Mouse (Mus musculus): ENCODE measurements around the gene Gabra4. TPM values are rescaled to one million over a fixed set of nuclear protein-coding genes. Genes with fewer than 3 reads are reported as not detected.
A peak's percentile ranks its signal among the peaks of the same experiment; 100 is the strongest.
"Not testable (repeated sequence)": the region's sequence is repeated elsewhere in the genome, so short reads cannot be mapped to it uniquely, and the experiment has no call there.

Gabra4 gene
- polyA plus RNA-seq, 1 experiment from 2014 or later = 12.5 TPM

DNA sequence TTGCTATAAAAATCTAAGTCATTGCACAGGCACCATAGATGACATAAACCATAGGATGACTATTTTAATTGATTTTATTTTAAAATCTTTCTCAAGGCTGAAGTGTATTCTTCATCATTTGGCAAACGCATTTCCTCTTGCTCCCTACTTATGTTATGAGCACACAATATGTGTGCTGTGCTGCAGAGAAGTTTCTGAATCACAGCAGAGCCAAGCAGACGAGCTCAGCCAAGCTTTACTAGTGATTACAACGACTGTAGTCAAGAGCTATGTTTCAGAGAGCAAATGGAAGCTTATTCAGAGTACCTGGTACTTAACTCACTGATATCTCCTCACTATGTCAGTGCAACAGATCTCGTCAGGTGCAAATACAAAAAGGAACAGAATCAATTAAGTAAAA, 41.4 kb downstream of the Gabra4 start:
- no peak overlapping the region for H3K9ac ChIP-seq
- H3K4me1 ChIP-seq = no peaks in the 10 kb centered on the region
- no peaks in the 10 kb centered on the region for H3K27me3 ChIP-seq
- H3K9me3 ChIP-seq = no peaks in the 10 kb centered on the region
- no peaks in the 10 kb centered on the region for H3K36me3 ChIP-seq
- ATAC-seq (ENCODE audit: insufficient number of reproducible peaks, insufficient read depth, low FRiP score, low TSS enrichment, low read depth) = no peak
- no peak overlapping the region for H3K4me2 ChIP-seq
- no peak overlapping the region for H3K4me3 ChIP-seq
- H3K27ac ChIP-seq = no peak overlapping the region
- 71% methylated on average over 4 of the region's 4 CpGs for WGBS

DNA sequence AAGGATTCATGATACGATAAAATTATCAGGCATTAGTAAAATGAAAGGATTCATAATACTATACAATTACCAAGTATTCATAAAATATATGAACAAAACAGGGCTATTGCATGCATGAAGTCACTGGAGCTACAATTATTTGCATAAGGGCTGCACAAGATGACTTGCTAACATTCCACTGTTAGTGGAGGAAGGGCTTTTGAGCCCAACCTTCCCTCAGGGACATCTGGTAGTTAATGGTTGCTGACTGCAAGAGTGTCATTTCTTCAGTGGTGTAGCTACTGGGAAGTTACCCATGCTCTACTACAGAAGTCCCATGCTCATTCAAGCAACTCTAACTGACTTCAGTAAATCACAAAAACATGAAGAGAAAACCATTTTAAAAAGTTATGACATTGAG, 43.8 kb downstream of the Gabra4 start:
- 92% methylated on average over 1 of the region's 1 CpGs for WGBS
- no peak for ATAC-seq (ENCODE audit: insufficient number of reproducible peaks, insufficient read depth, low FRiP score, low TSS enrichment, low read depth)

DNA sequence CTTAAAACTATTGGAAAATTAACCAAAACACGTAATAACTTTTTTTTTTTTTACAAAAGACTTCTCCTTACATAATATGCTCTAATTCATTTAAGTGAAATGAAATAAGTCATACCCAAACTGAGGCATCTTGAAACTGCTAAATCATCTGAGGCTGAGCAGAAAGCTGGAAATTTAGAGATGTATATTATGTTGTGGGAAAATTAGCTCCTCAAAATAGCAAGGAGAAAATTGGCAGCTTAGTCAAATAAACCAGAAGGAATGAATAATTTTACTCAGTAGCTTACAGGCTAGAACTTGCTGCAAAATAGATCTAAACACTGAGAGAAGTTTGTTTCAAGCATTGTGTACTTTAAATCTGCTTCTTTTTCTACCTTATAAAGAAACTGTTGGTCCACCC, 49.4 kb downstream of the Gabra4 start:
- no peak for ATAC-seq (ENCODE audit: insufficient number of reproducible peaks, insufficient read depth, low FRiP score, low TSS enrichment, low read depth)
- 77% methylated on average over 1 of the region's 1 CpGs for WGBS
- no peaks in the 10 kb centered on the region for H3K27me3 ChIP-seq

More for the DNA sequence above, 43.8 kb downstream of the Gabra4 start:
- Histone ChIP-seq H3K4me3 (no peak overlapping the region), H3K4me1 (no peaks in the 10 kb centered on the region), H3K4me2 (no peak overlapping the region), H3K27ac (no peak overlapping the region), H3K9me3 (no peaks in the 10 kb centered on the region), H3K9ac (no peak overlapping the region), H3K27me3 (no peaks in the 10 kb centered on the region), H3K36me3 (no peaks in the 10 kb centered on the region)

DNA sequence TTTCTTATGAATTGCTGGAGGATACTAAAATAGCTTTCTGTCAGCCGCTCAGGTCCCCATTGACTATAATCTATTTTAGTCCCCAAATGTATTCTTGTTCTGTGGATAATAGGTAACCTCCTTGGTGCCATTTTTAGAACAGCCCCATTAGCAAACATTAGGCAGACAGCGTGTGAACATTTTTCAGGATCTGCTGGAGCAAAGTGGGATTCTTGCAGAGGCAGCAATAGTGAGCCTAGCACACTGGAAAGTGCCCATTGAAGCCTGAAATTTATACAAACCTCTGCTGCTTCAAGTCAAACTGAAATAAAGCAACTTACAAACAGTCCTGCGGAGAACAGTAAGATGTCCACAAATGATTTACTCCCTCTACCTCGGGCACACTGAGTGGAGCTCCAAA, 51.2 kb downstream of the Gabra4 start:
- Histone ChIP-seq H3K4me3 (no peak overlapping the region), H3K36me3 (no peaks in the 10 kb centered on the region), H3K4me2 (no peak overlapping the region), H3K27ac (no peak overlapping the region), H3K4me1 (peaks cover 17% of the 10 kb centered on the region), H3K9me3 (no peaks in the 10 kb centered on the region), H3K27me3 (no peaks in the 10 kb centered on the region), H3K9ac (no peak overlapping the region)
- ATAC-seq (ENCODE audit: insufficient number of reproducible peaks, insufficient read depth, low FRiP score, low TSS enrichment, low read depth) = no peak
- WGBS = 78% methylated on average over 4 of the region's 4 CpGs

More for the DNA sequence above, 49.4 kb downstream of the Gabra4 start:
- Histone ChIP-seq H3K4me1 (peaks cover 14% of the 10 kb centered on the region), H3K4me2 (no peak overlapping the region), H3K36me3 (no peaks in the 10 kb centered on the region), H3K4me3 (no peak overlapping the region), H3K9ac (no peak overlapping the region), H3K9me3 (no peaks in the 10 kb centered on the region), H3K27ac (no peak overlapping the region)

DNA sequence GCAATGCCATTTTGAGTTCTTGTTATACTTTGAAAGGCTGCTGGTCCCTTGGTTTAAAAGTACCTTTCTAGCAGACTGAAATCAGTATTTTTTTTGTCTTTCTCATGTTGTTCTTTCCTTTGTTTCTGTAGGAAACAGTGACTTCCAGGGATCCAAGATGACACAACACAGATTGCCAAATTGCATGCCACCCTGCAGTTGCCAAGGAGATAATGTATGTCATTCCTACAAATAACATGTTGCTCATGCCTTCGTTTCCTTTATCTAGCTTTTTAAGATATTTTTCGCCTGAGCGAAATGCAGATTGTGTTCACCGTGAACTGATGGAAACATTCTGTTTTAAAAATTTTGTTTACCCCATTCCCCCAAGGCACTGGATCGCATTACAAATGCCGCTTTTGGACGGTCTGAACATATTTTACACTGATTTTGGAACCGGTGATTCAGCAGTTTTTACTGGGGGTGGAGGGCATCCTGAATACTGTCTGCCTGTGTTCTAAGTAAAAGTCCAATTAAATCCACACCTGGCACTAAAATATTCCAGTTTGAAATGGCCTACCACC, 53.9 kb downstream of the Gabra4 start:
- no peak overlapping the region for H3K4me3 ChIP-seq
- ATAC-seq (ENCODE audit: insufficient number of reproducible peaks, insufficient read depth, low FRiP score, low TSS enrichment, low read depth) = 0 out of 2 replicates have a peak, but pooled peaks have one; percentile 37
- peaks cover 17% of the 10 kb centered on the region for H3K4me1 ChIP-seq
- H3K4me2 ChIP-seq = peak overlapping the region; percentile 12; the same call in 1 of the 2 replicates
- H3K36me3 ChIP-seq = no peaks in the 10 kb centered on the region
- no peaks in the 10 kb centered on the region for H3K27me3 ChIP-seq
- H3K9me3 ChIP-seq = no peaks in the 10 kb centered on the region
- WGBS = 22% methylated on average over 8 of the region's 8 CpGs
- H3K27ac ChIP-seq = peak overlapping the region; percentile 17; the same call in 1 of the 2 replicates
- no peak overlapping the region for H3K9ac ChIP-seq

DNA sequence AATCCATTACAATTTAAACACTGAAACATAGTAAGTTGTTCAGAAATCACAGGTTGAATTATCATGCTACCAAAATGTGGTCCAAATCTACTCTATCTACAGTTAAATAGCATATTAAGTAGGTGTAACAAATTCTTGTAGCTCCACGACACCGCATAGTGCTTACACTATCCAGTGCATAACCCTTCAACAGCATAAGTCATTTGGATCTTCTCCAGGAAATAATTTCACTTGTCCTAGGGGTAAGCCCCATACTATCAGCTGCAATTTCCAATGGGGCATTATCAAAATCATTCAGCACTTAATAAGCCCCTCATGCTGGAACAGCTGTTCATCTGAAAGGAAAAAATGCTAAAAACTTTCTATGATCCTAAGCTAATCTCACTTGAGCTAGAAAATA, 62.8 kb downstream of the Gabra4 start:
- Histone ChIP-seq H3K36me3 (no peaks in the 10 kb centered on the region), H3K27ac (no peak overlapping the region), H3K4me2 (no peak overlapping the region), H3K4me1 (no peaks in the 10 kb centered on the region), H3K9ac (no peak overlapping the region), H3K9me3 (no peaks in the 10 kb centered on the region), H3K27me3 (no peaks in the 10 kb centered on the region), H3K4me3 (no peak overlapping the region)
- ATAC-seq (ENCODE audit: insufficient number of reproducible peaks, insufficient read depth, low FRiP score, low TSS enrichment, low read depth) = no peak
- 85% methylated on average over 2 of the region's 2 CpGs for WGBS

DNA sequence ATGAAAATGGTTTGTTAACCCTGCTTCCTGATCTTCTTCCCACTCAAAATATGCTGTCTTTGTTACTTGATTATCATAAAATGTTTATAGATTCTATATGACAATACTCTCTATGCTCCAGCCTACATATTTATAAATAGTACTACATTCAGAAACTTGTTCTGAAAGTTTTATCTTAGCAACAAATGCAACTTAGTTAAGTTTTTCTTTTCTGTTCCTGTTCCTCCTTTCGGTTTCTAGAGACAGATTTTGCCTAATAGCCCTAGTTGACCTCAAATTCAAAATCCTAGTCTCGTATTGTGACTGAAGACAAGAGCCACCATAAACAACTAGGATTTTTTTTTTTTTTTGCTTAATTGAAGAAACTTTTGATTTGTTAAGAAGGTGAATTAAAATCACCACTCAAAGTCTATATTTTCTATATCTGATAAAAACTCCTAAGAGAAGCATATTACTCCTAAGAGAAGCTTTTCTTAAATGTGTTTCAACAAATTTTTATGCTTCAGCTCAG, 64.3 kb downstream of the Gabra4 start:
- H3K27ac ChIP-seq = no peak overlapping the region
- H3K9ac ChIP-seq = no peak overlapping the region
- no peak overlapping the region for H3K4me2 ChIP-seq
- 81% methylated on average over 2 of the region's 2 CpGs for WGBS
- no peaks in the 10 kb centered on the region for H3K27me3 ChIP-seq
- H3K36me3 ChIP-seq = no peaks in the 10 kb centered on the region
- H3K4me3 ChIP-seq = no peak overlapping the region
- H3K4me1 ChIP-seq = no peaks in the 10 kb centered on the region
- ATAC-seq (ENCODE audit: insufficient number of reproducible peaks, insufficient read depth, low FRiP score, low TSS enrichment, low read depth) = no peak
- no peaks in the 10 kb centered on the region for H3K9me3 ChIP-seq

DNA sequence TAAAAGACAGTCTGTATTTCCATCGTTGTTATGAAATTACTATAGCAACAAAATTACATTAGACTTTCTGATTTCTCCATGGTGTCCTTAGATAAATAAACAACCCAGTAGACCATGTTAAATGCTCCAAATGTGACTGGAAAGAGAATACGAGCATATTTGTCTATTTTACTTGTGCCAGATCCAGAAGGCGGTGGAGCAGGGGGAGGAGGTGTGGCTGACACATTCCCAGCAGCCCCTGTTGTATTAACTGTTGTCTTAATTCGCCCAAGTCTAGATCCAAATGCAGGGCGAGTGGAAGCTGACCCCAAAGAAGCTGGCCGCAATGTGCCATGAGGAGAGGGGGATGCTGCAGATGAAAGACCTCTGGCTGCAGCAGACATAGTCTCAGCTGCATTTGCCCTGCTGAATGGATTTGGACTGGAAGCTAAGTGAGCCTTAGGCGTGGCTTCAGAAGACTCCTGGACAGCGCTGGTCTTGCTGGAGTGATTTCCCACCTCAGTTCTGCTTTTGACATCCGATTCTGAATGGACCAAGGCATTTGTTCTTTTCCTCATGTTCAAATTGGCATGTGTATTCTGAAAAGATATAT, 86.4 kb downstream of the Gabra4 start:
- no peaks in the 10 kb centered on the region for H3K4me1 ChIP-seq

DNA sequence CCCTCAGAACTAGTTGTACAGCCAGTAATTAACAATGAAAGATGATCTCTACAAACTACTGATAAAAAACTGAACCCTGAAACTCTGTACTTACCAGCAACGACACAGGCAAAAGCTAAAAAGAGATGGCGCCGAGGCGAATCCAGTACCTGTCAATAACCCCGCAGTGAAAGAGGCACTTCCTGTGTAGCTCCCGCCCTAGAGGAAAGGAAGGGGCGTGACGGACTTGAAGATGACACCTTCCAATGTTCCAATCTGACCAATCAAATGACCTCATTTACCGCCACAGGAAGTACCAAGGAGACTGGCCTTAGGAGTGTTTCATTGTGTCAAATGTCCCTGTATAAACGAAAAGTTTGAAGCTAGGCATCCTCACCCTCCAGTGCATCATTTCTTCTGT, 110.0 kb downstream of the Gabra4 start, which contains the start of gene Cox7b2:
Cox7b2 (minus strand) TSS at position 127 of the 400 bp plus-strand sequence.
- Histone ChIP-seq H3K4me1 (no peaks in the 10 kb centered on the region), H3K27me3 (no peaks in the 10 kb centered on the region), H3K9me3 (no peaks in the 10 kb centered on the region), H3K4me2 (no peak within 1 kb of the TSS), H3K4me3 (no peak within 1 kb of the TSS), H3K27ac (no peak within 1 kb of the TSS), H3K36me3 (no peaks in the 10 kb centered on the region), H3K9ac (no peak within 1 kb of the TSS)
- WGBS = 91% methylated on average over 10 of the region's 10 CpGs
- ATAC-seq (ENCODE audit: insufficient number of reproducible peaks, insufficient read depth, low FRiP score, low TSS enrichment, low read depth) = no peak

More for the DNA sequence above, 86.4 kb downstream of the Gabra4 start:
- Histone ChIP-seq H3K36me3 (no peaks in the 10 kb centered on the region), H3K9me3 (no peaks in the 10 kb centered on the region), H3K4me3 (no peak overlapping the region), H3K4me2 (no peak overlapping the region), H3K27me3 (no peaks in the 10 kb centered on the region), H3K27ac (no peak overlapping the region), H3K9ac (no peak overlapping the region)
- WGBS = 80% methylated on average over 9 of the region's 9 CpGs
- ATAC-seq (ENCODE audit: insufficient number of reproducible peaks, insufficient read depth, low FRiP score, low TSS enrichment, low read depth) = no peak

DNA sequence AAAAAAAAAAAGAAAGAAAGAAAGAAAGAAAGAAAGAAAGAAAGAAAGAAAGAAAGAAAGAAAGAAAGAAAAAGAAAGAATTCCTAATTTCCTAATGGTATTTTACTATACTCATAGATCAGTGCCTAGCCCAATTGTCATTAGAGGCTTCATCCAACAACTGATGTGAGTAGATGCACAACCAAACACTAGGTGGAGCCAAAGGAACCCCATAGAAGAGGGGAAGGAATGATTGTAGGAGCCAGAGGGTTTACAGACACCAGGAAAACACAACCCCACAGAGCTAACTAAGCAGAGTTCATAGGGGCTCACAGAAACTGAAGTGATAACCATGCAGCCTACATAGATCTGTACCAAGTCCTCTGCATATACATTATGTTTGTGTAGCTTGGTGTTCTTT, 112.6 kb downstream of the Gabra4 start:
- Histone ChIP-seq H3K9me3 (no peaks in the 10 kb centered on the region), H3K27me3 (no peaks in the 10 kb centered on the region), H3K4me1 (no peaks in the 10 kb centered on the region), H3K27ac (no peak overlapping the region), H3K4me3 (no peak overlapping the region), H3K4me2 (no peak overlapping the region), H3K9ac (no peak overlapping the region), H3K36me3 (no peaks in the 10 kb centered on the region)
- no peak for ATAC-seq (ENCODE audit: insufficient number of reproducible peaks, insufficient read depth, low FRiP score, low TSS enrichment, low read depth)

DNA sequence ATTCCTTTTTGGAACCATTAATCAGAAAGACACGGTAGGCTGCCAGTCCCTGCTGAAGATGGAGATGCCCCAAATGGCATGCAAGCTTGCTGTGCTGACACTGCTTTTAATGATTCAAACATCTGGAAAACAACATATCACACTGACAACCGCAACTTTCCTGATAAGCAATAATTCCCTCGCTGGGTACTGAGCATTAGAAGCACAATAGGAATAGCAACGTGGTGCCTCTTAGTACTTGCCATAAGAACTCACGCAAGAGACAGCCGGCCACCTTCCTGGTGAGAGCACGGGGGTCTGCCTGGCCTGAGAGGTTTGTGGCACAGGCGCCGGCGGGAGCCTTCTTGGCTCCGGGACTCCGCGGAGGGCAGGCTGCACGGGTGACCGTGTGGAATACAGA, 132.6 kb downstream of the Gabra4 start:
- not testable (repeated sequence) for H3K9me3 ChIP-seq; H3K4me1 ChIP-seq; H3K36me3 ChIP-seq; H3K9ac ChIP-seq; ATAC-seq (ENCODE audit: insufficient number of reproducible peaks, insufficient read depth, low FRiP score, low TSS enrichment, low read depth); H3K4me2 ChIP-seq; H3K27ac ChIP-seq; H3K4me3 ChIP-seq; H3K27me3 ChIP-seq
- WGBS = 83% methylated on average over 10 of the region's 15 CpGs
